Mouse (Mus musculus) fibroblast of lung, adult 2 months (primary cell): ENCODE results near the gene Fzr1.

Source experiments
- DNase-seq: peaks from one replicate; pipeline ENCODE4 v3.0.0-alpha.2; 2011; ENCODE audit warnings: low read depth

The Fzr1 gene

DNA sequence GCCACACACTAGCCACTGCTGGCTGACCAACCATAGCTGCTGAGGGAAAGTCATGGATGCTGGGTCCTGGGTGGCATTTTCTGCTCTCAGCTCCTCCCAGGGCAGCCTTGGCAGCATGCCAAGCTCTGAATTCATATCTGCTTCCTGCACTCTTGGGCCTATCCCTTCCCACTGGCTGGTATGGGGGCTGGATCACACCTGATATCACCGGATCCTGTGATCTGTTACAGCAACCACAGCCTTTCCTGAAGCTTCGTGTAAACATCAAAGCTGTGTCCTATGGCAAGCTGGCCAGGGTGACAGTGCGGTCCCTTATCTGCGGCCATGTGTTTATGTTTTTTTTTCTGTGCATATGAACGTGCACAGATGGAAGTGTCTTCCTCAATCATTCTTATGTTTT is 3.7 kb upstream of the Fzr1 start:
- no peak for DNase-seq

DNA sequence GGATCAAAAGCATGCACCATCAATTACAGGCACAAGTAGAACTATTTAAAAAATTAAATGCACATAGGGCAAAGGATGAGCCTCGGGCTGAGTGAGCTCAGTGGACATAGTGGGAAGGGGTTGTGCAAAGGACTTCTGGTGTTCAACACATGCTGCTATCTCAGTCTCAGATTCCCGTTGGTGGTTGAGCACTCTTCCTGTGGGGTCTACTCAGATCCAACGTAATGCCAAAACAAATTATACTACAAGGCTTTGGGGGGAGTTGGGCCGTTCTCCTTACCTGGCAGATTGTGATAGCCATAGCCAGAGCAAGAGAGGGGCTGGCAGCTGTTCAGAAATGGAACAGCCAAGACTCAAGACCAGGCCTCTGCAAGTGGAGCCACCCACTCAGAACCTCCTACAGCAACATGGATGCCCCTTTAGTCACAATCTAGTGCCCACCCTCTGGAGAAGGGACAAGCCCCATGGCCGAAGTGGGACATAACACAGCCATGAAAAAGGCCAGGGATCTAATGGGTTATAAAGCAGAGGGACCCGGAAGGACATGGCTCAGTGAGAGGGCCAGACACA is 1.6 kb upstream of the Fzr1 start:
- no peak for DNase-seq

- DNase-seq = no peak
Measured at GRCm38 (mm10) chr10:81379183-81379553, 852 bp upstream of the Fzr1 start.

DNA sequence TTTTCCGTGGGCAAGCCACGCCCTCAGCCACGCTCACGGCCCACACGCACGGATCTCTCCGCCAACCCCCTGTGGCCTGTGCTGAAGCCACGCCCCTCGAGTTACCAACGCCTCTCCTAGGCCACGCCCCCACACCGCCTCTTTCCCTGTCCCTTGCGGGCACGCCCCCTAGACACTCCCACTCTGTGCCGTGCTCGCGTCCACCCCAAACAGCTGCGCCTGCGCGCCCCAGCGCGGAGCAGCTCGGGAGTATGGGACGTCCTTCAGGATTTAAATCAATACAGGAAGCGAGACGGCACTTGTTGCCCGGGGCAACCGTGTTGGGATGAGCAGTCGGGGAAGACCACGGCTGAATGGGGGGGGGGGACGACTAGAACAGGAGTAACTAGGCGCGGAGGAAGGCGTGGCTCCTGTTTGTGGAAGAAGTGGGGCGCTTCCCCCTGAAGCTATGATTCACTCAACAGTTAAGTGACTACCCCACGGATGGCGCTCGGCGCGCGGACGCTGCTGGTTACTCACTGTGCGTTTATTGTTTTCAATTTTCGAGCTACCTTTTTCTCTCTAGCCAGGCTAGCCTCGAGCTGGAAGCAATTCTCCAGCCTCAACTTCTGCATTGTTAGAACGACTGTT is 352 bp upstream of the Fzr1 start:
- DNase-seq = peak; percentile 99

GRCm38 (mm10) chr10:81377362-81377664 is 1.0 kb downstream of the Fzr1 start:
- no peak for DNase-seq

DNA sequence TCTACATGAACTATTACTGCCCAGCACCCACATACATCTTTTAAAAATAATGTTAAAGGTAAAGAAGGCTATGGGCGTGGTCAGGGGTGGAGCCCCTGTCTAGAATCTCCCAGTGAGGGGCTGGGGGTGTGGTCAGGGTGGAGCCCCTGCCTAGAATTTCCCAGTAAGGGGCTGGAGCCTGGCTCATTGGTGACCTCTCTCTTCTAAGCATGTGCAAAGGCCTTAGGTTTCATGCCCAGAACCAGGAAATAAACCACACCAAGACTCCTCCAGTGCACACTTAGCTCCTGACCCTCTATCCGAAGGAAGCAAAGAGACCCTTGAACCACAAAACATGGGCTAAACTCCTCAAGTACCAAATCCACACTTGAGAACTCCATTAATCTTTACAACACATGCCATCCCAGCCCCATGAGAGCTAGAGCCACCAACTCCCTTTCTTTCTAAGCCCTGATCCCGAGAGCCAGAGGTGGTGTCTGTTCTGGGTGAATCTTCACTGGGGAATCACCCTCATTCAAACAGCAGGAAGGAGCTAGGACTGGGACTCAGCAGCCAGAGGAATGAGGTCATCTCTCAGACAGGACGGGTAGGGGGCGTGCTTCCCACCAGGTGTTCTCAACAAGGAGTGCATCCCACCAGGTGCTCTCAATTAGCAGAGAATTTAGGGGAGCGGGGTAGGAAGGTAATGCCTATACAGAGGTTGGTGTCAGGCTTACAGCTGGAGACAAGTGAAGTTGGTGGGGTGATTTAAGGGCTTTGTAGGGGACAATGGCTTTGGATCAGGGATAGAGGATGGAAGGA is 1.6 kb downstream of the Fzr1 start:
- DNase-seq = no peak

- DNase-seq = no peak
Measured at GRCm38 (mm10) chr10:81375322-81375721, 3.0 kb downstream of the Fzr1 start.

DNA sequence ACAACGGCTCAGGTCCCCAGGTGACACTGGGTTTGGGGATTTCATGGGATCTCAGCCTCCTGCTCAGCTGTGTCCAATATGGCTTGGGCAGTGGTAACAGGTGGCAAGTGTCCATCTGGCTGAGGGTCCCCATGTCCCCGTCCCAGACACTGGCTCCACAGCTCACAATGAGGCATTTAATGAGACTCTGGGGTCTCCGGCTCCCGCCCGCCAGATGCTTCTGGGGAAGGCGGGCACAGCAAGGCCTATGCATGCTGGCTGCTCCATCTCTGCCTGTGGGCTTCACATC is 11.2 kb downstream of the Fzr1 start:
- no peak for DNase-seq

- DNase-seq = no peak
Measured at GRCm38 (mm10) chr10:81366477-81367206, 11.7 kb downstream of the Fzr1 start.

- no peak for DNase-seq
Measured at GRCm38 (mm10) chr10:81365672-81366476, 12.4 kb downstream of the Fzr1 start, which contains the start of gene 4930404N11Rik. TSS of gene 4930404N11Rik (minus strand) at chr10:81365816.

DNA sequence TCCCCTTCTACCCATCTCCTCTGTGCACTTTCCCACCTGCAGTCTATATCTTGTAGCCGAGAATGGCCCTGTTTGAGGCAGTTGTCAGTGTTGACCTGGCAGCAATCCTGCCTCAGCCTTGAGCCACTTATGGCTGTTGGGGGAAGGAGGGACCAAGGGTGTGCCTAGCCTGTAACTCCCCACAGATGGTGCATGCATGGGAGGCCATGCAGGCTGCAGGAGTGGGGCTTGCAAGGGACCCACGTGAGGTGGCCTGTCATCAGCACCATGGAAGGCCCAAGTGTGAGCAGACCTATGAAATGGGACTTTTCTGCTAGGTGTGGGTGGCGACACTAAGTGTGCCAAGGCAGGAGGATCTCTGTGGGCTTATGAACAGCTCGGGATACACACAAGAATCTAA is 13.2 kb downstream of the Fzr1 start:
- no peak for DNase-seq

GRCm38 (mm10) chr10:81364666-81365065 is 13.7 kb downstream of the Fzr1 start:
- no peak for DNase-seq

GRCm38 (mm10) chr10:81363436-81364346 is 14.6 kb downstream of the Fzr1 start:
- no peak for DNase-seq

DNA sequence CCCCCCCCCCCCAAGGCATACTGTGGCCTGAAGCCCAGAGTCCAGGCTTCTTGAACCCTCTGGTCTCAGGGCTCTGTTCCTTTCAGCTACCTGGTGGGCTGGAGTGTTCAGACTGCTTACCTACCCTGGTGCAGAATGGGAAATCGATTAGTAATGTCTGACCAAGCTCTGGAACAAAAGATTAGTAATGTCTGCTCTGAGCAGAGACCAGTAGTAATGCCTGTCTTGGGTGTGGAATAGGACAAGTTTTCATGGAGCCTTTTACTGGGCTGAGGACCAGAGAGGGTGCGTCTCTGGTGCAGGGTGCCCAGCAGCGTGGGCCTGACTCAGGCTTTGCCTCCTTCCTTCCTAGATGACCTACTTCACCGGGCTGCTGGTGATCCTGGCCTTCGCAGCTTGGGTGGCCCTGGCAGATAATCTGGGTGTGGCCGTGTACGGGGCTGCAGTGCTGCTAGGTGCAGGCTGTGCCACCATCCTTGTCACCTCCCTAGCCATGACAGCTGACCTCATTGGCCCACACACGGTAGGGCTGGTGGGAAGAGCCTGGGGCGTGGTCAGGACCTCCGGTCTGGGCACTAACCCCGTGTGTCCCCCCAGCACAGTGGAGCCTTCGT is 15.9 kb downstream of the Fzr1 start:
- DNase-seq = no peak

GRCm38 (mm10) chr10:81360721-81361120 is 17.6 kb downstream of the Fzr1 start:
- no peak for DNase-seq

GRCm38 (mm10) chr10:81358841-81359240 is 19.5 kb downstream of the Fzr1 start:
- no peak for DNase-seq

DNA sequence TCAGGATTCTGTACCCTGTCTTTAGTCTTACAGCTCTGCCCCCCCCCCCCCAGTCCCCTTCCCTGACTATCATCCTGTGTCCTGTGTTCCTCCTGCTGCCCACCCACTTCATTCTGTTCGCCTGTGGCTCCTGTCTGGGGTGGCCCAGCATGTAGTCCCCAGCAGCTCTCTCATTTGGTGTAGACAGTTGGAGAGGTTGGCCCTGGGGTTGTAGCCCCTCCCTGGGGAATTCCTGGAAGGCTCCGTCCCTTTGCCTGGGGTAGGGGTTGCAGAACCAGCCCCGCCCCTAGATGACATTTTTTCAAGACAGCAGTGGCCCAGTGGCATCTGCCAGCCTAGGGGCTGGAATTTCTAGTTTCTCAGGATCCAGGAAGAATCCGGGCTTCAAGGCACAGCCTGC is 20.1 kb downstream of the Fzr1 start:
- no peak for DNase-seq

DNA sequence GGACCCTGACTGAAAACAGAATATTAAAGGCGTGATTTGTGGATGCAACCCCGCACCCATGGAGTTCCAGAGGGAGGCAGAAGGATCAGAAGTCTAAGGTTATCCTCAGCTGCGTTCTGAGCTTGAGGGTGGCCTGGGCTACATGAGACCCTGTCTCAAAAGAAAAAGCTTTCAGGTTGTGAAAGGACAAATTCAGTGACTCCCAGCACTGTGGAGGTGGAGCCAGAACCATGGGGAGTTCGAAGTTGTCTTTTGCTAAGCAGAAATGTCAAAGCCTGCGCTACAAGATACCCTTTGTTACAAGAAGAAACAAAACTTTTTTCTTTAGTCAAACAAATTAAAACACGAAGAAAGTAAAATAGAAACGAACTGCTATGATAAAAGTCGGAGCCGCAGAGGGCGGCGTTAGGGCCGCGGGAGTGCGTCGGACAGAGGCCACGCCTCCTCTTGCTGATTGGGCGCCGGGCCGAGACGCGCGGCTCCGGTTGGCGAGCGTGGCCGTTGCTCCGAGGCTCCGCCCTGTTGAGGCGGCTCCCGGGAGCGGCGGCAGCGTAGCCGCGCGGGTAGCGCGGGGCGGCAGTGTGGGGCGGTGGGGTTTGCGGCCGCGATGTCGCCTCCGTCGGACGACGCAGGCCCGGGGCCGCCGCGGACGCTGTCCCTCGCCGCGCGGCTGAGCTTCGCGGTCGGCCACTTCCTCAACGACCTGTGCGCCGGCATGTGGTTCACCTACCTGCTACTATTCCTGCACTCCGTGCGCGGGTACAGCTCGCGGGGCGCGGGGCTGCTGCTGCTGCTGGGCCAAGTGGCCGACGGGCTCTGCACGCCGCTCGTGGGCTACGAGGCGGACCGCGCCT is 21.1 kb downstream of the Fzr1 start, which contains the start of gene Mfsd12:
Gene Mfsd12 (plus strand): TSS at position 501 of the 854 bp plus-strand sequence.
- peak; percentile 51 for DNase-seq

DNA sequence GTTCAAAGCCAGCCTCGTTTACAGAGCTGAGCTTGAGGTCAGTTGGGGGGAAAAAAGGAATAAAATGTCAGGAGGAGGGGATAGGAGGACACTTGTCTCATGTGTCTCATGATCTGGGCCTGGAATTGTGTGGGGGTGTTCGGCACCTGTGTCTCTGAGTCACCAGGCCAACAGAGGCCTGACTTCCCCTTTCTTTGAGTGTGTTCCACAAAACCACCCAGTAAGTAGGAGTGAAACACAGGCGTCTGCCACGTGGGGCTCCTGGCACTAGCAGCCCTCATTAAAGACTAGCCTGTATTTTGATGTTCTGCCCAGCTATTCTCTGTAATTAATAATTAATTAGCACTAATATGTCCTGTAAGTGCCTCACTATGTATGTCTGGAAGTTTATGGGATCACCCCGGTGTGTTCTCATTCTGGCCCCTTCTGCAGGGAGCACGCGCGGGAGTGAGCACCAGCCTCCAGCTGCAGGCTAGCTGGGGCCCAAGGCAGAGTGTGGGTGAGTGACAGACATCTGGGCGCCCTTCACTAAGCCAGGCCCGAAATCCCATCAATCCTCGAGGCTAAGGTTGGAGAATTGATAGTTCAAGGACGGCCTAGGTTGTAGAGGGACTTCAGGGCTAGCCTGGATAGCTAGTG is 21.8 kb downstream of the Fzr1 start:
- DNase-seq = no peak
